Mouse (Mus musculus) cerebellum, adult 2 months (tissue): Measurements from ENCODE around the gene Slc9a2. TPM values are rescaled to one million over a fixed set of nuclear protein-coding genes. Genes with fewer than 3 reads are reported as not detected.

ENCODE experiments used
- DNase-seq, 2 experiments: peaks; one replicate each; pipeline ENCODE4 v3.0.0; 2021
- H3K27ac ChIP-seq: fragments of 200-500 bp; 2 replicates; pipeline ENCODE4 v1.5.1; 2012; ENCODE audit warnings: low read length, control low read depth, inconsistent platforms; ENCODE audit not compliant: insufficient read depth
- H3K27me3 ChIP-seq: fragments of 200-500 bp; 2 replicates; pipeline ENCODE4 v1.6.1; 2012; ENCODE audit warnings: inconsistent platforms, mild to moderate bottlenecking, low read length, moderate library complexity; ENCODE audit not compliant: control insufficient read depth, insufficient read depth
- H3K4me1 ChIP-seq: fragments of 200-500 bp; 2 replicates; pipeline ENCODE4 v1.6.1; 2011; ENCODE audit warnings: low read length; ENCODE audit not compliant: control insufficient read depth, insufficient read depth
- H3K4me3 ChIP-seq: fragments of 200-500 bp; replicated peaks from 2 replicates; pipeline ENCODE3; 2011; ENCODE audit warnings: mild to moderate bottlenecking, low read depth, low read length, control low read depth; ENCODE audit not compliant: insufficient read depth
- CTCF ChIP-seq: fragments of 200-500 bp; IDR thresholded peaks from 2 replicates; pipeline ENCODE4 v1.5.1; 2011; ENCODE audit warnings: low read depth, mild to moderate bottlenecking, control low read depth, low read length, moderate library complexity, borderline replicate concordance; ENCODE audit not compliant: insufficient read depth
- POLR2A ChIP-seq: fragments of 200-500 bp; IDR thresholded peaks from 2 replicates; pipeline ENCODE4 v1.6.1; 2011; ENCODE audit warnings: low read length, control low read depth, borderline replicate concordance; ENCODE audit not compliant: insufficient read depth
- WGBS: fragments of 180-500 bp; shearing (Covaris S2); methylation state at CpG from one replicate; pipeline ENCODE4 v1.1.7; 2018; 5-methylcytosine and 5-hydroxymethylcytosine counted together
- polyA plus RNA-seq: library from polyadenylated mRNA; depleted of rRNA; stranded (reverse); fragments of >200 nt; gene quantifications from 2 replicates; pipeline ENCODE4 v1.2.3, GENCODE M21; 2012

Gene Slc9a2
- polyA plus RNA-seq, 1 experiment = 0.92 TPM

GRCm38 (mm10) chr1:40680868-40681698 lies 709 bp downstream of the Slc9a2 start:
- Histone ChIP-seq H3K27ac (no peak overlapping the region), H3K27me3 (no peaks in the 10 kb centered on the region), H3K4me1 (no peaks in the 10 kb centered on the region), H3K4me3 (peak overlapping the region; percentile 60)
- TF ChIP-seq POLR2A = no peak
- TF ChIP-seq CTCF = no peak
- under 1% methylated on average over 82 of the region's 90 CpGs for WGBS
- DNase-seq = peak; percentile 17 to 19

- Histone ChIP-seq H3K4me1 (no peaks in the 10 kb centered on the region), H3K27me3 (no peaks in the 10 kb centered on the region), H3K4me3 (peak overlapping the region; percentile 55), H3K27ac (no peak overlapping the region)
- DNase-seq = peak in 1 of 2 experiments; percentile 10
- TF ChIP-seq POLR2A (no peak), CTCF (no peak)
- WGBS = 2% methylated on average over 44 of the region's 44 CpGs
These were observed 1.5 kb downstream of the Slc9a2 start for GRCm38 (mm10) chr1:40681699-40682510.

GRCm38 (mm10) chr1:40694296-40694695 lies 13.9 kb downstream of the Slc9a2 start:
- WGBS = 62% methylated on average over 13 of the region's 13 CpGs
- no peak for DNase-seq
- Histone ChIP-seq H3K27me3 (no peaks in the 10 kb centered on the region), H3K4me3 (no peak overlapping the region), H3K4me1 (no peaks in the 10 kb centered on the region), H3K27ac (no peak overlapping the region)
- no peak for TF ChIP-seq CTCF
- TF ChIP-seq POLR2A = no peak

- no peak overlapping the region for H3K27ac ChIP-seq
- H3K27me3 ChIP-seq = no peaks in the 10 kb centered on the region
- no peak for DNase-seq
- TF ChIP-seq POLR2A (no peak), CTCF (no peak)
- no peak overlapping the region for H3K4me3 ChIP-seq
- WGBS = 94% methylated on average over 3 of the region's 3 CpGs
- H3K4me1 ChIP-seq = no peaks in the 10 kb centered on the region
These were observed 16.1 kb downstream of the Slc9a2 start for GRCm38 (mm10) chr1:40696436-40696835.

GRCm38 (mm10) chr1:40705099-40705498 lies 24.7 kb downstream of the Slc9a2 start:
- H3K27ac ChIP-seq = no peak overlapping the region
- H3K27me3 ChIP-seq = no peaks in the 10 kb centered on the region
- DNase-seq = no peak
- H3K4me1 ChIP-seq = no peaks in the 10 kb centered on the region
- TF ChIP-seq CTCF = no peak
- TF ChIP-seq POLR2A = no peak
- 91% methylated on average over 4 of the region's 4 CpGs for WGBS
- H3K4me3 ChIP-seq = no peak overlapping the region

- WGBS = 45% methylated on average over 9 of the region's 9 CpGs
- no peaks in the 10 kb centered on the region for H3K4me1 ChIP-seq
- no peaks in the 10 kb centered on the region for H3K27me3 ChIP-seq
- no peak for DNase-seq
- no peak overlapping the region for H3K4me3 ChIP-seq
- TF ChIP-seq POLR2A = no peak
- TF ChIP-seq CTCF = no peak
- no peak overlapping the region for H3K27ac ChIP-seq
These were observed 34.6 kb downstream of the Slc9a2 start for GRCm38 (mm10) chr1:40714950-40715349.

GRCm38 (mm10) chr1:40726051-40726450 lies 45.7 kb downstream of the Slc9a2 start:
- 52% methylated on average over 10 of the region's 10 CpGs for WGBS
- no peaks in the 10 kb centered on the region for H3K27me3 ChIP-seq
- H3K4me3 ChIP-seq = no peak overlapping the region
- H3K4me1 ChIP-seq = no peaks in the 10 kb centered on the region
- H3K27ac ChIP-seq = no peak overlapping the region
- DNase-seq = no peak
- no peak for TF ChIP-seq CTCF

- WGBS = 87% methylated on average over 7 of the region's 7 CpGs
- TF ChIP-seq POLR2A (no peak), CTCF (no peak)
- DNase-seq = no peak
- no peaks in the 10 kb centered on the region for H3K4me1 ChIP-seq
- H3K27me3 ChIP-seq = no peaks in the 10 kb centered on the region
- no peak overlapping the region for H3K4me3 ChIP-seq
- no peak overlapping the region for H3K27ac ChIP-seq
These were observed 47.0 kb downstream of the Slc9a2 start for GRCm38 (mm10) chr1:40727404-40727803.
